Mouse (Mus musculus) hindbrain, embryonic 16.5 days (tissue): ENCODE measurements around the gene Nono. TPM values are rescaled to one million over a fixed set of nuclear protein-coding genes. Genes with fewer than 3 reads are reported as not detected.

Experiments used
- ATAC-seq: fragments of 200-750 bp; cut with Nextera tagmentation; 2 replicates; pipeline ENCODE4 v1.8.0; 2017; ENCODE audit warnings: moderate TSS enrichment, moderate library complexity
- H3K27ac ChIP-seq: fragments of 300-500 bp; sonication (generic); 2 replicates; pipeline ENCODE4 v1.5.1; 2014; ENCODE audit warnings: low read depth, mild to moderate bottlenecking, control low read depth, low read length, moderate library complexity
- H3K27me3 ChIP-seq: fragments of 300-500 bp; sonication (generic); replicated peaks from 2 replicates; pipeline ENCODE4 v1.6.1; 2014; ENCODE audit warnings: low read length; ENCODE audit not compliant: control insufficient read depth, insufficient read depth
- H3K36me3 ChIP-seq: fragments of 300-500 bp; sonication (generic); 2 replicates; pipeline ENCODE4 v1.6.1; 2014; ENCODE audit warnings: mild to moderate bottlenecking, low read length, moderate library complexity, mixed read lengths; ENCODE audit not compliant: control insufficient read depth, insufficient read depth
- H3K4me1 ChIP-seq: fragments of 300-500 bp; sonication (generic); 2 replicates; pipeline ENCODE4 v1.6.1; 2014; ENCODE audit warnings: low read depth, low read length; ENCODE audit not compliant: control insufficient read depth, insufficient read depth
- H3K4me2 ChIP-seq: fragments of 300-500 bp; sonication (generic); 2 replicates; pipeline ENCODE4 v1.6.1; 2014; ENCODE audit warnings: mild to moderate bottlenecking, low read length, control low read depth, moderate library complexity
- H3K4me3 ChIP-seq: fragments of 300-500 bp; sonication (generic); 2 replicates; pipeline ENCODE4 v1.5.1; 2014; ENCODE audit warnings: mild to moderate bottlenecking, low read length, control low read depth, moderate library complexity
- H3K9ac ChIP-seq: fragments of 300-500 bp; sonication (generic); 2 replicates; pipeline ENCODE4 v1.6.1; 2014; ENCODE audit warnings: low read depth, mild to moderate bottlenecking, control low read depth, low read length, moderate library complexity
- H3K9me3 ChIP-seq: fragments of 300-500 bp; sonication (generic); 2 replicates; pipeline ENCODE4 v1.6.1; 2014; ENCODE audit warnings: mild to moderate bottlenecking, low read length, moderate library complexity; ENCODE audit not compliant: control insufficient read depth
- whole genome bisulfite sequencing: fragments of 180-500 bp; shearing (Covaris S2); extraction: QIAGEN DNeasy Blood & Tissue Kit; methylation state at CpG from one replicate; pipeline ENCODE4 v1.1.7; 2014; 5-methylcytosine and 5-hydroxymethylcytosine counted together
- polyA plus RNA-seq: library from polyadenylated mRNA; unstranded; fragments of >200 nt; fragmentation: Nextera tagmentation; extraction: Ambion mirVana; gene quantifications from 2 replicates; pipeline ENCODE4 v1.2.1, GENCODE M21; 2015

Nono gene
- 256 and 286 TPM in 2 replicates for polyA plus RNA-seq

- H3K4me2 ChIP-seq, result peak within 1 kb of the TSS; percentile 55
- ATAC-seq, result peak; percentile 97
- H3K9ac ChIP-seq, result peak within 1 kb of the TSS; percentile 70
- no peaks in the 10 kb centered on the region; the same call in 1 of the 2 replicates for H3K4me1 ChIP-seq
- H3K4me3 ChIP-seq, result peak within 1 kb of the TSS; percentile 56
- H3K27ac ChIP-seq, result peak within 1 kb of the TSS; percentile 91
- 29% methylated on average over 41 of the region's 51 CpGs for WGBS
- H3K27me3 ChIP-seq, result no peaks in the 10 kb centered on the region
- H3K36me3 ChIP-seq, result no peaks in the 10 kb centered on the region
- H3K9me3 ChIP-seq, result no peaks in the 10 kb centered on the region
Observed at GRCm38 (mm10) chrX:101429142-101429949, at the start of gene Nono. Gene Nono (plus strand): TSS chrX:101429318.

DNA sequence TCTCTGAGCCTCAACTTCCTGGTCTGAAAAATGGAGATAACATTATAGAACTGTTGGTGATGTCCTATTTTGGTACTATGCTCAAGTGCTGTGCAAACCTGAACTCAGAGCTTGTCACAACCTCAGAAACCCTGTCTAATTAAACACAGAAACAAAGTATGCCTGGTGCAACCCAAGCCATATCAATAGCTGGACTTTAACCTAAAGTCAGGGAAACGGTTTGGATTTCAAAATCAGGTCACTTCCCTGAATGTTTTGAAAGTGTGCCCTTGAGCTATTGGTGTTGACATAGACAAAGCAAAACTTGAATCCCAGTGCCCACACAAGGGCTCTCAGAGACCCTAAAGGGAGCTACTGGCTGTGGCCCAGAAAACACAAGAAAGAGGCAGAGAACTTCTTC is 49.4 kb upstream of the Nono start:
- no peak overlapping the region for H3K4me3 ChIP-seq
- H3K27ac ChIP-seq, result no peak overlapping the region
- WGBS, result 74% methylated on average over 1 of the region's 1 CpGs
- H3K9ac ChIP-seq, result no peak overlapping the region
- no peak overlapping the region for H3K4me2 ChIP-seq
- H3K4me1 ChIP-seq, result no peaks in the 10 kb centered on the region; the same call in 1 of the 2 replicates
- no peaks in the 10 kb centered on the region for H3K9me3 ChIP-seq
- no peaks in the 10 kb centered on the region for H3K36me3 ChIP-seq
- ATAC-seq, result no peak
- H3K27me3 ChIP-seq, result peaks cover 2% of the 10 kb centered on the region; the same call in 1 of the 2 replicates

DNA sequence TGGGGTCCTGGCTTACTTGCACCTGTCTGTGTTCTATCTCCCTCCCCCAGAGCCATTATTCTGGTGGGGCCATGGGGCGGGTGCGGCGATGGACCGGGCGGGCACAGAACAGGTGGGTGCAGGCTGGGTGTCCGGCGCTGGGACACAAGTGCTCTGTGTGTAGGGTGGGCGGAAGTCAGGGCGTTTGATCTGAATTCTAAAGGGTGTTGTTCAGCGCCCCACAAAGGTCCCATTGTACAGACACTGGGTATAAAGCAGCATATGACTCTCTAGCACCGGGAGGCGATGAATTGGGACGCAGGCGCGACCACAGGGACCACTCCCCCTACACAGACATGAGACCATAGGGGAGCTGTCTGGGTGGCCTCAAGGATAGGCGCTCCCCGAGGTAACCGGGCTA is 45.7 kb upstream of the Nono start:
- peak; percentile 13; the same call in 1 of the 2 replicates for ATAC-seq
- WGBS, result 33% methylated on average over 18 of the region's 18 CpGs
- Histone ChIP-seq H3K4me2 (no peak overlapping the region), H3K4me1 (no peaks in the 10 kb centered on the region; the same call in 1 of the 2 replicates), H3K4me3 (no peak overlapping the region), H3K36me3 (no peaks in the 10 kb centered on the region), H3K27ac (no peak overlapping the region), H3K9me3 (no peaks in the 10 kb centered on the region), H3K27me3 (0 out of 2 replicates have a peak, but pooled peaks cover 2% of the 10 kb centered on the region), H3K9ac (no peak overlapping the region)

- peak; percentile 74 for ATAC-seq
- 0 out of 2 replicates have a peak, but pooled peaks cover 2% of the 10 kb centered on the region for H3K27me3 ChIP-seq
- H3K9ac ChIP-seq, result peak overlapping the region; percentile 59
- H3K36me3 ChIP-seq, result no peaks in the 10 kb centered on the region
- peak overlapping the region; percentile 59 for H3K27ac ChIP-seq
- no peaks in the 10 kb centered on the region for H3K9me3 ChIP-seq
- H3K4me3 ChIP-seq, result peak overlapping the region; percentile 36
- 13% methylated on average over 32 of the region's 32 CpGs for WGBS
- no peaks in the 10 kb centered on the region; the same call in 1 of the 2 replicates for H3K4me1 ChIP-seq
- H3K4me2 ChIP-seq, result peak overlapping the region; percentile 53
Observed at GRCm38 (mm10) chrX:101384439-101385137, 44.5 kb upstream of the Nono start.

DNA sequence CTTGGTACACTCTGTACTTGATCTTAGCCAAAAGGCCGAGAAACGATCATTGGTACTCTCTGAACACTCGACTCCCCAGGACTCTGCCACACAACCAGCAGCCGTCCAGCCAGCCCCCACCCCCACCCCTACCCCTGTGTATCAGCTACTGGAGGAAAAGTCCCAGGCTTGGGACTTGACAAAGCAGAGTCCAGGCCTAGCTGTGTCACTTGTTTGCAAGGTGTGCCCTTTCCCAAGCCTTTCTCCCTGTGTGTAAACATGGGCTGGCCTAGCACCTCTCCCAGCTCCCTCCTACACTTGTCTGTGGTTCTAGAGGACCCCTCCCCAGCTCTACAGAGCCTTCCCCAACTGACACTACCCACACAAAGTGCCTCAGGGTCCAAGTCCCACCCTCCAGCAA is 42.9 kb upstream of the Nono start:
- Histone ChIP-seq H3K9ac (no peak overlapping the region), H3K27me3 (0 out of 2 replicates have a peak, but pooled peaks cover 2% of the 10 kb centered on the region), H3K4me1 (no peaks in the 10 kb centered on the region; the same call in 1 of the 2 replicates), H3K9me3 (no peaks in the 10 kb centered on the region), H3K4me2 (no peak overlapping the region), H3K27ac (no peak overlapping the region), H3K4me3 (no peak overlapping the region), H3K36me3 (no peaks in the 10 kb centered on the region)
- WGBS, result 27% methylated on average over 4 of the region's 4 CpGs
- no peak for ATAC-seq

GRCm38 (mm10) chrX:101388866-101389537 is 40.1 kb upstream of the Nono start:
- no peak overlapping the region for H3K4me3 ChIP-seq
- 38% methylated on average over 5 of the region's 5 CpGs for WGBS
- no peaks in the 10 kb centered on the region for H3K36me3 ChIP-seq
- no peaks in the 10 kb centered on the region for H3K27me3 ChIP-seq
- ATAC-seq, result no peak
- no peak overlapping the region for H3K27ac ChIP-seq
- H3K9me3 ChIP-seq, result no peaks in the 10 kb centered on the region
- no peak overlapping the region for H3K9ac ChIP-seq
- H3K4me2 ChIP-seq, result no peak overlapping the region
- no peaks in the 10 kb centered on the region for H3K4me1 ChIP-seq

DNA sequence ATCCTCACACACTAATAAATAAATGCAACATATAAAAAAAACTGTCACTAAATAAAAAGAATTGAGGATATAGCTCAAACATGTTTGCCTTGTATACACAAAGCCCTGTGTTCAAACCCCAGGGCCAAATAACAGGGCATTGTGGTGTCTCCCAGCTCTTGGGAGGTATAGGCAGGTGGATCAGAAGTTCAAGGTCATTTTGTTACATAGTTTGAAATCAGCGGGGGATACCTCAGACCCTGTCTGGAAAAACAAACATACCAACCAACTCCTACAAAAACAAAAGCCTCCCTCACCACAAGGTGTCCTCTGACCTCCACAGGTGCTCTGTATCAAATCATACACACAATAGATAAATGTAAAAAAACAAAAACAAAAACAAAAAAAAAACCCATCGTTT is 34.8 kb upstream of the Nono start:
- Histone ChIP-seq H3K4me2 (no peak overlapping the region), H3K27ac (no peak overlapping the region), H3K27me3 (peaks cover 7% of the 10 kb centered on the region), H3K9ac (no peak overlapping the region), H3K4me1 (no peaks in the 10 kb centered on the region), H3K4me3 (no peak overlapping the region), H3K9me3 (no peaks in the 10 kb centered on the region), H3K36me3 (no peaks in the 10 kb centered on the region)
- ATAC-seq, result no peak
- WGBS, result 66% methylated on average over 2 of the region's 2 CpGs

- ATAC-seq, result no peak
- 18% methylated on average over 11 of the region's 11 CpGs for WGBS
- no peak overlapping the region for H3K4me3 ChIP-seq
- no peak overlapping the region for H3K27ac ChIP-seq
- H3K27me3 ChIP-seq, result peaks cover 7% of the 10 kb centered on the region
- H3K4me1 ChIP-seq, result no peaks in the 10 kb centered on the region
- H3K4me2 ChIP-seq, result no peak overlapping the region
- no peaks in the 10 kb centered on the region for H3K36me3 ChIP-seq
- H3K9me3 ChIP-seq, result no peaks in the 10 kb centered on the region
- no peak overlapping the region for H3K9ac ChIP-seq
Observed at GRCm38 (mm10) chrX:101396459-101396858, 32.7 kb upstream of the Nono start.
